Mouse (Mus musculus): ENCODE measurements around the gene Cox14. TPM values are rescaled to one million over a fixed set of nuclear protein-coding genes. Genes with fewer than 3 reads are reported as not detected.

The Cox14 gene
- polyA plus RNA-seq, 1 experiment from 2014 or later: 177 TPM

DNA sequence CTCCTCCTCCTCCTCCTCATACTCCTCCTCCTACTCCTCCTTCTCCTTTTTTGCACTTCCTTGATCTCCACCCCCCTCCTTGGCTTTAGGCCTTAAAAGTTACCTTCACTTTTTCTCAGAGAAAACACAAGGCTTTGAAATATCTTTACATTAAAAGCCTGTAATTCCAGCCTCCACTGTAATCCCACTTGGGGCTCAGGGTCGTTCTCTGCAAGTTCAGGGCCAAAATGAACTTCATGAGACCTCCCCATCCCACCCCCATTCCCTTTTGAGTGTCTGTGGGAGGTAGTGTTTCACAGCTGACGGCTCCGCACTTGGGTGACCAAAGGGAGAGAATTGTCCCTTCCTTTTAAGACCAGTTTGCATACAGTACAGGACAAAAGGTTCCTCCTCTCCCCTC, 47.5 kb downstream of the Cox14 start:
- ATAC-seq: no peak

More for the DNA sequence above, 47.5 kb downstream of the Cox14 start:
- Histone ChIP-seq H3K4me1 (replicated peaks) (peaks cover 17% of the 10 kb centered on the region), H3K27me3 (no peaks in the 10 kb centered on the region), H3K36me3 (no peaks in the 10 kb centered on the region), H3K9ac (replicated peaks) (no peak overlapping the region), H3K9me3 (no peaks in the 10 kb centered on the region), H3K27ac (no peak overlapping the region), H3K4me2 (replicated peaks) (no peak overlapping the region), H3K4me3 (replicated peaks) (no peak overlapping the region)
- WGBS: 33% methylated on average over 3 of the region's 3 CpGs

Other genes starting within 250 kb of the Cox14 start
- gene Faim2, start 197.5 kb upstream of the Cox14 start, polyA plus RNA-seq (2015; fragmentation: Nextera tagmentation; extraction: Ambion mirVana): 9.5 and 12.1 TPM in 2 replicates
- gene Aqp2, start 146.6 kb upstream of the Cox14 start, polyA plus RNA-seq (2015; fragmentation: Nextera tagmentation; extraction: Ambion mirVana): not detected in 2 replicates
- 0.79 and 1.1 TPM in 2 replicates for gene Aqp5, start 134.8 kb upstream of the Cox14 start, polyA plus RNA-seq (2015; fragmentation: Nextera tagmentation; extraction: Ambion mirVana)
- 0.71 and 0.99 TPM in 2 replicates for gene Aqp6, start 124.2 kb upstream of the Cox14 start, polyA plus RNA-seq (2015; fragmentation: Nextera tagmentation; extraction: Ambion mirVana)
- 118 and 125 TPM in 2 replicates for gene Racgap1, start 74.0 kb upstream of the Cox14 start, polyA plus RNA-seq (2015; fragmentation: Nextera tagmentation; extraction: Ambion mirVana)
- gene Asic1, start 55.2 kb upstream of the Cox14 start, polyA plus RNA-seq (2015; fragmentation: Nextera tagmentation; extraction: Ambion mirVana): 48.0 and 54.5 TPM in 2 replicates
- gene Smarcd1, start 23.5 kb upstream of the Cox14 start, polyA plus RNA-seq (2015; fragmentation: Nextera tagmentation; extraction: Ambion mirVana): 137 and 145 TPM in 2 replicates
- gene Gm17349, start 20.1 kb upstream of the Cox14 start, polyA plus RNA-seq (2015; fragmentation: Nextera tagmentation; extraction: Ambion mirVana): not detected in 2 replicates
- 1.3 and 1.6 TPM in 2 replicates for gene Gpd1, start 8.1 kb upstream of the Cox14 start, polyA plus RNA-seq (2015; fragmentation: Nextera tagmentation; extraction: Ambion mirVana)
- gene Cers5, start 47.3 kb downstream of the Cox14 start, polyA plus RNA-seq (2015; fragmentation: Nextera tagmentation; extraction: Ambion mirVana): 58.4 and 61.1 TPM in 2 replicates
- gene Lima1, start 149.8 kb downstream of the Cox14 start, polyA plus RNA-seq (2015; fragmentation: Nextera tagmentation; extraction: Ambion mirVana): 17.1 and 17.2 TPM in 2 replicates
- not detected in 2 replicates for gene Fam186a, start 241.4 kb downstream of the Cox14 start, polyA plus RNA-seq (2015; fragmentation: Nextera tagmentation; extraction: Ambion mirVana)
- gene Larp4, start 244.4 kb downstream of the Cox14 start, polyA plus RNA-seq (2015; fragmentation: Nextera tagmentation; extraction: Ambion mirVana): 25.1 and 27.1 TPM in 2 replicates